Mouse (Mus musculus) c-Kit-positive CD71-positive TER-119-negative erythroid progenitor cells, embryonic 14.5 days (primary cell): ENCODE results near the gene Pdgfa.

ENCODE experiments used
- DNase-seq: peaks from one replicate; pipeline ENCODE4 v3.0.0-alpha.2; 2013; ENCODE audit warnings: low read depth

Pdgfa gene

DNA sequence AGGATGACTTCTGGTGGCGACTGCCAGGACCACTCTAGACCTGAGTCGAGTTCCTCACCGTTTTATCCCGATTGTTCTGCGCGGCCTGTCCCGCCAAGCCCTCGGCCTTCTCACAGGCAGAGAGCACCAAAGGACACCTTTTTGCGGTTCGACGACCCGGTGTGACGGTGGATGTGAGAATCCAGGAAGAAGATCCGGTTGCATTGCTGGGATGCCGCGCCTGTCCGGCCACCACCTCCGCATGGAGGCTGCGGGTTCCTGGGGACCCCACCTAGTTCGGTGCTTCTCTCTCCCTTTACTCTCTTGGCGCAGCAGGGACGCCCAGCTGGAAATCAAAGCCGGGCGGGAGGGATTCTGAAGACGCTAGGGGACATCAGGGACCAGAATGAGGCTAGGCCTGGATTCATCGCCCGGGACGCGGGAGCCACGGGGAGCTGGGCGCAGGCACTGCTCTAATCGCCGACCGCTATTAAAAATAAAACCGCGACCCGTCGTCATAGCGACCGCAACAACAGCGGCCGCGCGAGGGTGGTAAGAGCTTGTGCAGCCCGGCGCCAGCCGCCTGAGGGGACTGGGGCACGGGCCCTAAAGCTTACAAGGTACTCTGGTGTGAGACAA lies at the start of gene Pdgfa:
Gene Pdgfa, minus strand, starts transcription at position 200 of the 618 bp plus-strand sequence.
- no peak for DNase-seq

DNA sequence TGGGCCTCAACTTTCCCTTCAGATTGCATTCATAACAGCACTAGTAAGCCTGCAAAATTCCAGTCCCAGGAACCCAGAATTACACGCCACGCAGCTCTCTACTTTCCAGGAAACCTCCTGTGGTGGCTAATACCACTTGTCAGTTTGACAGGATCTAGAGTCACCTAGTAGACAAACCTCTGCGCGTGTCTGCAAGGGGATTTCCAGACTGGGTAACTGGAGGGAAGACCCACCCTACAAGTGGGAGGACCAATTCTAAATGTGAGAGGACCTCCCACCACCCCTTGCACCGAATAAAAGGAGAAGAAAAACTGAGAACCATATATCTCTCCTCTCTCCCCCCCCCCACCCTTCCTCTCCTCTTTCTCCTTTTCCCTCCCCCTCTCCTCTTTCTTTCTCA lies 49.5 kb upstream of the Pdgfa start:
- DNase-seq: no peak

DNA sequence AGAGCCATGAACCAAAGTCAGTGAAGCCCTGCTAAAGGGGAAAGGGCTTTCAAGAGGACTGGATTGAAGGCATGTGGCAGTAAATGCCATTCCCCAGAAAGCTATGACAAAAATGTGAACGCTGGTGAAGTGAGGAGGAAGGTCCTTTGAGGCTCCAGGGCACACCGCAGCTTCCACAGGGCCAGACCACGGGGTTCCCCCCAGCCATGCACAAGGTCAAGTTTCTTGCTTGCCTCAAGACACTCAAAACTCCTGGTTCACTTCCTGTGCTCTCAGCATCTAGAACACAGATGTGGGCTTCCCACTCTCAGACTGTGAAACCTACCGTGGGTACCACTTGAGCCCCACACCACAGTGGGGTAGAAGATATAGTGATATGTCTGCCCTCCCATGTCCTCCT lies 46.4 kb upstream of the Pdgfa start:
- no peak for DNase-seq

DNA sequence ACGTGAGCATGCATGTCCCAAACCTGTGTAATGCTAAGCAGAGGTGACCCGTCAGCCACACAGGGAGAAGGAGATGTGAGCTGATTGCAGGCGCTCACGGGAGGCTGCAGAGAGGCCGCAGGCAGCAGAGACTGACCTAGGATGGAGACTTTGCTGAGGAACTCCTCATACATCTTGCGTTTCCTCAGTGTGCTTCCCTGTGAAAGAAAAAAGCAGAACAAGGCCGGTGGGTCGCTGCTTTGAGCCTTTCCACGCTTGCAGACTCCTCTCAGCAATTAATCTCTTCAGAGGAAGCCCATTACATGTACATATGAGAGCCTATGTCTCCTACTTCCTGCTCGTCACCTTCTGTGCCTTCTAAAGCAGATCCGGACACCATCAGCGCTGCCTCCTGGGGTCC lies 45.1 kb upstream of the Pdgfa start:
- no peak for DNase-seq

DNA sequence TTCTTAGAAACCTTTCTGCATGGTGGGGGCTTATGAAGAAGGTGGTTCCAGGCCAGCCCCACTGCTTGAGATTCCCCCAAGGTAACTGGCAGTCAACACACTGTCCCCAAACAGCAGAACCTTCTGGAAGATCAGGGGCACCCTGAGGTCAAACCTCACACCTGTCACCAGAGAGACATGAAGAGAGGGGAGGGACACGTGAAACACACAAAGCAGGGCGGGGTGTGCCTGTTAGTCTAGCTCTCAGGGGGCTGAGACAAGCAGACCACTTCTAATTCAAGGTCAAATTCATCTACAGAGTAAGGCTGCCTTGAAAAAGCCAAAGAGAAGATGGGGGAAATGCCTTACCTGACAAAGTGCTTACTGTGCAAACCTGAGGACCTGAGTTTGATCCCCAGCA lies 38.0 kb upstream of the Pdgfa start:
- DNase-seq: no peak

GRCm38 (mm10) chr5:139034746-139035145 lies 37.6 kb upstream of the Pdgfa start:
- no peak for DNase-seq

GRCm38 (mm10) chr5:139033406-139034317 lies 36.5 kb upstream of the Pdgfa start:
- no peak for DNase-seq

DNA sequence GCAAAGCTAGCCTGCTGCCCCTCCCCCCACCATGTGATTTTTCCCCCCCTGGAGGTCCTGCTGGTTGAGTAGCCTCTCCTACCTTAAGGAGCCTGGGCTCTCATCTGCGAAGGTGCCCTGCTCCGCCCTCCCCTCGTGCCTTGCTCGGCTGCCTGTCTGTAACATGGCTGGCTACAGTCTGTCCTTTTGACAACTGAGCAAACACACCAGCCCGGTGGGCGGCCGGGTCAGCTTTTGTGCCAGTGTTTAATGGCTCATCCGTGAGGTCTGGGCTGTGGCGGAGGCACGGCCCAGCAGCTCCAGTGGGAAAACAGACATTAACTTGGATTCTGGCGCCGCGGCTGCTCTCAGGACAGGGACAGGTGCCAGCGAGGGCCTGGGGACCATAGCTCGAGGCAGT lies 30.4 kb upstream of the Pdgfa start:
- no peak for DNase-seq

DNA sequence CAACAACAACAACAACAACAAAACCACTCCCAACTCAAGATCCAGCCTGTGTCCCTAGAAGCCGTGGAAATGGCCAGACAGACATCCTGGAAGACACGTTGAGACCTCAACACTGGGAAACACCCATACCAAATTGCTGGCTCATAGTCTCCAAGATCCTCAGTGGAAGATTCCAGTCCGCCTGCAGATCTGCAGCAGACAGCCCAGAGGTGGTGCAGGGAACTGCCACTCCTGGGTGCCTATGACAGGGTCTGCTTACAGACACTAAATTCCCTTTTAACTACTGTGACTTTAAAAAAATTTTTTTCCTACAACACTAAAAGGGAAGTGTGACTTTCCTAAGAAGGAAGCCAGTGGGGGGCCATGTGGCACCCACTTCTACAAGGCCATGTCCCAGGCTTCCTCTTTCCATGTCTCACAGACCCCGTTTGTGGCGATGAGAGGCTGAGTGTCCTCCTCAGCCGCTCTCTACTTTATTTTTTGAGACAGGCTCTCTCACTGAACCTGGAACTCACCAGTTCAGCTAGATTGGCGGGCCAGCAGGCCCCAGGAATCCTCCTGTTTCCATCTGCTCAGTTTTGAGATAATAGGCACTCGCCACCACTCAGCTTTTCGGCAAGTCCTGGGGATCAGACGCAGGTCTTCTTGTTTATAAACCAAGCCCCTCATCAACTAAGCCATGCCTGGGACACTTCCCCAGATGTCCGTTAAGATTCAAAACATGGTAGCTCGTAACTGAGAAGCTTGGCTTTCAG lies 27.4 kb upstream of the Pdgfa start:
- DNase-seq: no peak

- DNase-seq: no peak
These were observed 23.4 kb upstream of the Pdgfa start for GRCm38 (mm10) chr5:139020595-139020994.

DNA sequence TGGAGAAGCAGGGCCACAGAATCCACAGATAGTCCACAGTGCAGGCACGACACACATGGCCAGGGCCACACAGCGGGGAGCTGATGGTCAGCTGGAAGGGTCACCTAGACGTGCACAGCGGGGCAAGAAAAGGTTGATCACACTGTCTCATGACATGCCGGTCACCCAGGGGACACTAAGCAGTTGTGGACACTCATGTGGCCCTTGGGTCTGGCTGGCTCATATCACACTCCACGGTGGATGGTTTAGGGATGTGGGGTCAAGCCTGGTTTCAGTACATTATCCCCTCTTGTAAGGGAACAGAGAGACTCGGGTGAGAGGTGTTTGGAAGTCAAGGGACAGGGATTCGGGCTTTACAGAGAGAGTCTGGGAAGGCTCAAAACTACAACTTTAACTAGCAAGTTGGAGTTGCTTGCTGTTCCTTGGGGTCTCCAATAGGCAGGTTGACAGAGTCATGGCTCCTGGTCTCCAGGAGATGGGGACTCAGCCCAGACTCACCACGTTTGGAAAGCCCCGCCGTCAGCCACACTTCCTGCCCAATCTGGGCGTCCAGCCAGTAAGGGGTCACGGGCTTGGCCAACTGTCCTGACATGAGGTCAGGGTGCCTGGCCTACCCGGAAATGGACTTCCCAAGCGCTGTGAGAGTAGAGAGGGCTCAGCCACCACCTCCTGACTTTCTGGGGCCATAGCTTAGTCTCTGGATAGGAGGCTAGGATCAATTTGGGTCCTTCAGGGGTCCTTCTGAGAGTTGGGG lies 20.4 kb upstream of the Pdgfa start:
- no peak for DNase-seq

- no peak for DNase-seq
These were observed 17.9 kb upstream of the Pdgfa start for GRCm38 (mm10) chr5:139015097-139015496.

DNA sequence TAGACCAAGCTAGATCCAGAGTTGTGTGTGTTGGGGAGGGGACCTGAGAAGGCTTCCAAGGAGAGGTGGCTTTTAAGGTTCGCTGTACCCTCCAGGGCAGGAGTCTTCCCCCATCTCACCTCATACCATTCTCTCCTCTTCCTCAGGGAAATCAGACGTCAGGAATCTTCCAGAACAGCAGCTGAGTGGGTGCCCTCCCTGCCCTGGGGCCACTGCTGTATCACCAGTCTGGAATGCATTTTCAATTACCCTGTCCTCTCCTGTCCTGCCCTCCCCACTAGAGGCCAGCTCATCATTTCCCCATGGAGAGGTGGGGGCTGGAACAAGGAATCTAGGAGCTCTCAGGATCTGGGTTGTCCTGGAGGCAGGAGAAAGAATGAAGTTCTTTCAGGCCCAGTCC lies 13.5 kb upstream of the Pdgfa start:
- no peak for DNase-seq

DNA sequence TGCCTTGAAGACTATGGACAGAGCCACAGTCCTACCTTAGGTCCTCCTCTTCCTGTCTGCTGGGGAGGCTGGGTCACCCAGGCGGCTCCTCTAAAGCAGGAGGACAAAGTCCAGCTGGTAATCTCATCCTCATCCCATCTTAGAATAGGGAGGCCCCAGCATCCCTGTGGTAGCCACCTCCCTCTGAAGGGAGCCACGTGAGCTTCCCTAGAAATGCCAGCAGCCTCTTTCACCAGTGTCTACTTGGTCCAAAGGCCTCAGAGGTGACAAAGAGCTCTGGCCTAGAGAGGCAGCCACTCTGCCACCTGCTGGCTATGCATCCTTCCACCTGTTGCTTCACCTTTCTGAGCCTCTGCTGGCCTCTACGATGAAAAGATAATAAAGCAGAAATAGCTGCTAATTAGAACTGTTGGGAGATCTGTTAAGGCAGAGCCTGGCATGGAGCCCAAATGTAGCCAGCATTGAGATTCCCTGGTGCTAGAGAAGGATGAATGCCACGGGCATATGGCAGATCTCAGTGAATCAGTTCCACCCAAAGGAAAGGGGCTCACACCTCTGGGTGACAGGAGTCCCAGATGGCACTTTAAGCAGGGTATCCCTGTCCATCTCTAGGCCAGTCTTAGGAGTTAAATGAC lies 10.1 kb upstream of the Pdgfa start:
- DNase-seq: no peak

- DNase-seq: no peak
These were observed 7.4 kb upstream of the Pdgfa start for GRCm38 (mm10) chr5:139004588-139004987.

GRCm38 (mm10) chr5:138999716-139000115 lies 2.5 kb upstream of the Pdgfa start:
- DNase-seq: no peak

GRCm38 (mm10) chr5:138997936-138998580 lies 888 bp upstream of the Pdgfa start:
- DNase-seq: no peak

DNA sequence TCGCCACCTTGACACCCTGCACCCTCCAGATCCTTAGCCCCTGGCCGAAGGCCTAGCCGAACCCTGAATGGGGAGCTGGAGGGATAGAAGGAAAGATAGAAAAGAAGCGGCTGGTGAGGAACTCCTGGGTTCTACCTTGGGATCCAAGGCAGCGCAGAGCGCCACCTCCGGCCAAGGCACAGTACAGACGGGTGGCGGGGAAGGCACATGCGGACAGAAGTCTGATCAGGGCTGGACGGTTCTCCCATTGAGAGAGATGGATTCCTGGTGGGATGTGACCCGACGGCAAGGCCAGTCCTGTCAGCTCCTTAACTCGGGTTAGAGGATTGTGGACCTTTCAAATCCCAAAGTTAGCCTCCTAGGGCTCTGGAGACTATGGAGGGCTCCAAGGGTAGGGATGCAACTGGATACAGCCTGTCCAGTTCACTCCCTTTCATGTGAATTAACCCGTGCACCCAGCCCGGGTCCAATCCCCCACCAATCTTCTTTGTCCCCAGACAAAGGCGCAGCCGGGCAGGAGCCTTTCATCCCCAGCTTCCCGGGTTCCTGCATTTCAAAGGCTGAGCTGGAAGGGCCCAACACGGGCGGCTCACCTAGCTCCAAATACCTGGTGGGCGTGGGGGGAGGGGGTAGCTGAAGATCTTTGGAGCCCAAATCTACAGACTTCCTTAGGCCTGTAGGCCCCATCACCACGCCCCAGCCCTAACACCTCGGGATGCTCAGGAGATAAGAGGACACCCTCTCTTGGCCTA lies 672 bp downstream of the Pdgfa start:
- DNase-seq: no peak

DNA sequence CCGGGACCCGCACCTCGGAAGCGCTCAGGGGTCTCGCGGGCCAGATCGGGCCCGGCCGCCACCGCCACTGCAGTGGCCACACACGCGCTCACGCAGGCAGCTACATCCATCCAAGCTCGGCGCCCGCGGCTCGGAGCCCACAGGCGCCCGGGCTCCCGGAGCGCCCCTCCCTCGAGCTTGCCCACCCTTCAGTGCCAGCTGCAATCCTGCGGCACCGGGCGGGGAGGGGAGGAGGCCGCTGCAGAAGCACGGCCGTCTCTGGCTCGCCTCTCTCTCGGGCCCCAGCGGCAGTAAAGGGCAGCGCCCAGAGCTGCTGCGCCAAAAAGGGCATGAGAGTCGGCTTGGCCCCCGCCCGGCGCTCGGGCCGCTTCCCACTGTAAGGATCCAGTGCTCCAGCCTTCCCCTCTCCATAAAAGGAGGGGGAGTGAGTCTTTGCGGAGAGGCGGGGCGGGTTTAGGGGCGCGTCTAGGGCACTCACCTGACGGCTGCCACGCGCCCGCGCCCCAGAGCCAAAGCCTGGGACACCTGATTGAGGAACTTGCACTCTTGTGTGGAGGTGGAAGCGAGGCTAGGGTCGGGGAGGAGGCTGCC lies 1.4 kb downstream of the Pdgfa start:
- no peak for DNase-seq
